Comparison of ENCODE assay signal across 11 mouse cellular contexts in genomic region chr3:79219144-79219930, GRCm38 (mm10).
A peak's percentile ranks its signal among the peaks of the same experiment; 100 is the strongest.
DNase-seq lines count a peak whose midpoint lies in the region; ATAC-seq and TF ChIP-seq lines count a peak whose summit lies in the region.
"Had no signal": no experiment of that assay in that cellular context is flagged by ENCODE, and none has a peak within 500 bp of the region (broad histone marks: within the 10 kb centered on the region; RNA-seq: fewer than 3 reads in every experiment).

No protein-coding gene starts in this region.

- H3K4me3 ChIP-seq in heart, embryonic 10.5 days, result no peak overlapping the region
- H3K4me3 ChIP-seq in heart, embryonic 11.5 days (ENCODE audit: low read depth, low read length), result no peak overlapping the region
- no peak overlapping the region for H3K4me3 ChIP-seq in liver, embryonic 13.5 days (replicated peaks)
- no peak overlapping the region for H3K4me3 ChIP-seq in liver, postnatal 0 days (ENCODE audit: low read depth, low read length)

- H3K9ac ChIP-seq in heart, embryonic 11.5 days (ENCODE audit: low read depth, low read length), result no peak overlapping the region
- H3K9ac ChIP-seq in liver, embryonic 13.5 days, result no peak overlapping the region
- no peak overlapping the region for H3K9ac ChIP-seq in liver, postnatal 0 days (replicated peaks)

- peaks cover 15% of the 10 kb centered on the region; the same call in 1 of the 2 replicates for H3K4me1 ChIP-seq in heart, embryonic 10.5 days
- H3K4me1 ChIP-seq in heart, embryonic 11.5 days (ENCODE audit: control insufficient read depth, insufficient read depth, low read length), result peaks cover 3% of the 10 kb centered on the region; the same call in 1 of the 2 replicates
- H3K4me1 ChIP-seq in liver, embryonic 13.5 days (replicated peaks), result peaks cover 18% of the 10 kb centered on the region
- peaks cover 14% of the 10 kb centered on the region for H3K4me1 ChIP-seq in liver, postnatal 0 days (ENCODE audit: insufficient read depth)

- TF ChIP-seq CTCF in liver, postnatal 0 days (IDR thresholded peaks at IDR 0.05; ENCODE audit: low read depth), result no peak

- peak; percentile 58 for DNase-seq in heart, embryonic 10.5 days (ENCODE audit: low spot score)
- DNase-seq in liver, embryonic 13.5 days, result no peak
- no peak for DNase-seq in liver
- peak; percentile 43 for DNase-seq in brain, adult 2 months (ENCODE audit: low read depth, low spot score)
- DNase-seq in liver, postnatal 0 days, result no peak
- DNase-seq in thymus, postnatal 36 days, result no peak
- DNase-seq: spleen, adult 18-20 months; thymus, postnatal 25 days had no signal

- no peaks in the 10 kb centered on the region for H3K36me3 ChIP-seq in heart, embryonic 10.5 days
- no peaks in the 10 kb centered on the region for H3K36me3 ChIP-seq in heart, embryonic 11.5 days (ENCODE audit: control insufficient read depth, insufficient read depth, low read length)
- H3K36me3 ChIP-seq in liver, embryonic 13.5 days, result no peaks in the 10 kb centered on the region
- H3K36me3 ChIP-seq in liver, postnatal 0 days (replicated peaks; ENCODE audit: insufficient read depth, low read length), result no peaks in the 10 kb centered on the region

- no peak overlapping the region for H3K27ac ChIP-seq in heart, embryonic 10.5 days
- no peak overlapping the region for H3K27ac ChIP-seq in heart, embryonic 11.5 days (ENCODE audit: low read depth, low read length)
- peak overlapping the region; percentile 47; the same call in 1 of the 2 replicates for H3K27ac ChIP-seq in liver, embryonic 13.5 days
- H3K27ac ChIP-seq in liver, postnatal 0 days (ENCODE audit: low read depth), result peak overlapping the region; percentile 58; the same call in 1 of the 2 replicates

- no peaks in the 10 kb centered on the region for H3K9me3 ChIP-seq in heart, embryonic 10.5 days
- no peaks in the 10 kb centered on the region for H3K9me3 ChIP-seq in heart, embryonic 11.5 days (replicated peaks; ENCODE audit: control insufficient read depth, low read length)
- no peaks in the 10 kb centered on the region for H3K9me3 ChIP-seq in liver, embryonic 13.5 days (replicated peaks)
- H3K9me3 ChIP-seq in liver, postnatal 0 days (ENCODE audit: low read length), result no peaks in the 10 kb centered on the region

- 67% methylated on average over 10 of the region's 10 CpGs for WGBS in heart, embryonic 10.5 days
- 77% methylated on average over 10 of the region's 10 CpGs for WGBS in heart, embryonic 11.5 days (ENCODE audit: insufficient replicate concordance)
- WGBS in liver, embryonic 13.5 days (ENCODE audit: insufficient replicate concordance), result 56% methylated on average over 10 of the region's 10 CpGs
- 57% methylated on average over 10 of the region's 10 CpGs for WGBS in liver, postnatal 0 days (ENCODE audit: insufficient replicate concordance)

- no peaks in the 10 kb centered on the region for H3K27me3 ChIP-seq in heart, embryonic 10.5 days (ENCODE audit: insufficient read depth, poor library complexity, severe bottlenecking)
- H3K27me3 ChIP-seq in heart, embryonic 11.5 days (ENCODE audit: control insufficient read depth, insufficient read depth, low read length), result no peaks in the 10 kb centered on the region
- H3K27me3 ChIP-seq in liver, embryonic 13.5 days, result no peaks in the 10 kb centered on the region
- no peaks in the 10 kb centered on the region for H3K27me3 ChIP-seq in liver, postnatal 0 days (ENCODE audit: insufficient read depth, low read length)

- ATAC-seq in heart, embryonic 11.5 days (replicated peaks; ENCODE audit: insufficient number of reproducible peaks, low FRiP score, low TSS enrichment), result no peak
- ATAC-seq in liver, embryonic 13.5 days (ENCODE audit: low read depth), result no peak
- ATAC-seq in liver, postnatal 0 days, result no peak
- no peak for ATAC-seq in inflammation-experienced regulatory T-cells, adult 6 months
- ATAC-seq: activated CD4-positive, CD25-positive, alpha-beta regulatory T cell, adult 4 months had no signal

- no peak for TF ChIP-seq EP300 in liver, postnatal 0 days (IDR thresholded peaks at IDR 0.05; ENCODE audit: low read depth)

- no peak overlapping the region for H3K4me2 ChIP-seq in heart, embryonic 11.5 days
- no peak overlapping the region for H3K4me2 ChIP-seq in liver, embryonic 13.5 days
- no peak overlapping the region for H3K4me2 ChIP-seq in liver, postnatal 0 days (ENCODE audit: low read depth, low read length)

Comparison
In these comparisons a context has a peak if more than half of its experiments do, and no peak if none do; other contexts are left out.
1. DNase-seq: peak in heart, embryonic 10.5 days (single experiment) and brain, adult 2 months (single experiment); none in liver, embryonic 13.5 days (single experiment), liver (single experiment), liver, postnatal 0 days (single experiment) and thymus, postnatal 36 days (0 of 2).
2. H3K27ac ChIP-seq: peak in liver, embryonic 13.5 days (single experiment) and liver, postnatal 0 days (single experiment); none in heart, embryonic 10.5 days (single experiment) and heart, embryonic 11.5 days (single experiment).